Mouse (Mus musculus) lung, postnatal 4 days (tissue): ENCODE data around the gene Ankrd63.

Experiments
- DNase-seq, 2 experiments: peaks; one replicate each; pipeline ENCODE4 v3.0.0; 2021

Gene Ankrd63

DNA sequence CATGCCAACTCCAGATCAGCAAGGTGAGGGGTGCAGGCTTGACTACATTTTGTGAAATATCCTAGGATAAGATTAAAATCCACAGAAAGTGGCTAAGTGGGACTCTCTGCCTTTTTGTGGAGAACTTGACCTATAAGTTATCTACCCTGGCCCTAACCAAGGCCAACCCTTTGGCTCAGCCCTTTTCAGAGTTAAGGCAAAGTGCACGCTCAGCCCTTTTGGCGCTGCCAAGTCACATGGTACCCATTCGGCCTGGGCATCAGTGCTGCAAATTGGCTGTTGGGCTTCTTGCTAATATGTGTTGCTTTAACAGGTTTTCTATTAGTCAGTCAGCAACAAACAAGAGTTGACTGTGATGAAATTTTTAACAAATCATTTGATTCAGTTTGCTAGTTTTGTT lies 16.0 kb downstream of the Ankrd63 start:
- DNase-seq: no peak

- DNase-seq: no peak
These were observed 17.1 kb downstream of the Ankrd63 start for GRCm38 (mm10) chr2:118686693-118687092.

GRCm38 (mm10) chr2:118685088-118685487 lies 18.7 kb downstream of the Ankrd63 start:
- DNase-seq: no peak

- no peak for DNase-seq
These were observed 21.1 kb downstream of the Ankrd63 start for GRCm38 (mm10) chr2:118682544-118683260.

- DNase-seq: no peak
These were observed 22.8 kb downstream of the Ankrd63 start for GRCm38 (mm10) chr2:118680926-118681325.

- no peak for DNase-seq
These were observed 24.2 kb downstream of the Ankrd63 start for GRCm38 (mm10) chr2:118679577-118679976.

- no peak for DNase-seq
These were observed 25.9 kb downstream of the Ankrd63 start for GRCm38 (mm10) chr2:118677817-118678216.

DNA sequence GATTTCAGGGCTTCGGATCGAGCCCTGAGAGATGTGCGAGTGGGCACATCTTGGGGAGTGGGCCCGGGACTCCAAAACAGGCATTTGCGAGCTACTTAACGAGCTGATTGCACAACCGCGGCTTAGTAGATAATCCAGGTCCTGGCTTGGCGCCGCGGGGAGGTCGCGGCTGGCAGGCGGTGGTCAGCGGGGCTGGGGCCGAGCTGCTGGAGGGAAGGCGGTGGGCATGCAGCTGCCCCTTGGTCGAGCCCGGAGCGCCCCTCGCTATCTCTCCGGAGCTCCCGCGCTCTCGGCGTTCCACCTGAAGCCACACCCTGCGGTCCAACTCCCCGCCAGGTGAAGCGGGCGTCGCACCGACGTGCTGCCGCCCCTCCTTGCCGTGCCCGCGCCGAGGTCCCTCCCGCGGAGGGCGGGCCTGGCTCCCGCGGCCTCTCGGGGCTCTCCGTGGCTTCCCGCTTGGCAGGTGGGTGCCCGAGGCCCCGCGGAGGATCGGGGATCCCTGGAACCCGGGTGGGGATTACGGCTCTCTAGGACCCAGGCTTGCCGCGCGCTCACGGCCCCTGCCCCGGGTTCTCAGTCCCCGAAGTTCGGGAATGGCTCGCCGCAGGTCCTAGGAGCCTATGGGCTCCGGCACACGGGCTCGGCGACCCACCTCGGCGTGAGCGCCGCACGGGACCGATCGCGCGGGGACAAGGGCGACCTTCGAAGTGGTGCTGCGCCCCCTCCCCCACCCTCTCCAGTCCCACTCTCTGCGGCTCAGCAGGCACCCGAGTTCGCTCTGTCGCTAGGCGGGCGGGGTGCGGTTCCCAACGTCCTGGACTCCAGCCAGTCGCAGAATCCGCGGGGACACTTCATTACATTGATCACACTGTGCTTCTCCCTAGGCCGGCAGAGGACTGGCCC lies 26.7 kb downstream of the Ankrd63 start:
- peak; percentile 48 to 70 for DNase-seq

DNA sequence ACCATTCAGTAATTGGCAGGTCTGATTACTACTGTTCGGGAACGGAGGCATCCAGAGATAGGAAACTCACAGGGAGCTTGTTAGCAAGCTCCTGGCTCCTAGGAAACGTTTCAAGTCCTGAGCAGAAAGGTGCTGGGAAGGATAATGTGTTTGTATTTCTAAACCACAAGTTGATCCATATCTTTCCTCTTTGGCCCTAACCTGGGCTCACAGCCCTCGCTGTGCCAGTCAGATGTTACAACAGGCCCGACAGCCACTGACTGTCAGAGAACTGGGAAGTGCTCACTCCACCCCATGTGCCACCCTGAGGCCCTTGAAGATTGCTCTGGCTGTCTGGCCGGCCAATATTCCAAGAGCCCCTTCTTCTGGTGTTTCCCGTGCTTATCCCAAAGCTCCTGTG lies 29.3 kb downstream of the Ankrd63 start:
- DNase-seq: no peak

DNA sequence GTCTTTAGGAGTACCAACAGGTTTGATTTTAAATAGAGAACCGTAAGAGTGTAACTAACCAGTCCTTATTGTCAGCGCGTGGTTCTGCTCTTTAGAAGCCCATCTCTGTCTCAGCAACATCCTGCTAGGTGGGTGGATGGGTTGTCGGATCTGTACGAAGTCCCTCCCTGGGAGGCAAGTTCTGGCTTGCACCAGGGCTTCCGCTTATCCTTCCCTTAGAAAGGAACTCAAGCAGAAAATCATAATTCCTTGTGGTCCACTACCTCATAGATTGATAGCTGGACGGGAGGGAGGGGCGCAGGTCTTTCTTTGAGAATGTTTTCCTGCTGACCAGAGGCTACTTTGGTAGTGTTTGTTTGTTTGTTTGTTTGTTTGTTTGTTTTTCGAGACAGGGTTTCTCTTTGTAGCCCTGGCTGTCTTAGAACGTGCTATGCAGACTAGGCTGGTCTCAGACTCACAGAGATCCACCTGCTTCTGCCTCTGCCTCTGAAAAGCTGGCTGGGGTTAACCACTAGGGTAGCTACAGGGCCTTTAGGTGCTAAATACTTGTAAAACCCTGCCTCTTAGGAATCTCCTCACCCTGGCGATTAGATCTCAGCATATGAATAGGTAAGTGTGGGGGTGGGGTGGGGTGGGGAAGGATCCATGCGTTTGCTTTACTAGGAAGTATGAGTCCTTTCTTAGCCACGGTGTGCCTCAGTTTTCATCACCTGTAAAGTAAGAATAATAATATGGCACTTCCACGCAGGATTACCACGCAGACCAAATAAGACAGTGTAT lies 29.9 kb downstream of the Ankrd63 start:
- no peak for DNase-seq

DNA sequence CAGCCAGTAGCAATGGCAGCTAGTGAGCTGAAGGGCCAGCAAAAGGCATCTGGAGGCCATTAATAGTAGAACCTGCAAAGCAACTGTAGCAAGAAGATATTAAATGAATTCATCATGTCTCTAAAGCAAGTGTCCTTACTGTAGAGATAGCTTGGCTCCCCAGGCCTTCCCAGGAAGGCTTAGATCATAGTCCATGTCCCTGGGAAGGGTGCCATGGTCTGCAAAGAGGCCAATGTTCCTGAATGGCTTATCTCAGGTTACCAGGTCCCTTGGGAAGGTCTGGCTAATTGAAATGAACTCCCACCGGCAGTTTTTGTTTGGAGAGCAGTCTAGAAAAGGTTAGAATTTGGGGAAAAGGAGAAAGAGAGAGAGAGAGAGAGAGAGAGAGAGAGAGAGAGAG lies 32.0 kb downstream of the Ankrd63 start:
- no peak for DNase-seq

DNA sequence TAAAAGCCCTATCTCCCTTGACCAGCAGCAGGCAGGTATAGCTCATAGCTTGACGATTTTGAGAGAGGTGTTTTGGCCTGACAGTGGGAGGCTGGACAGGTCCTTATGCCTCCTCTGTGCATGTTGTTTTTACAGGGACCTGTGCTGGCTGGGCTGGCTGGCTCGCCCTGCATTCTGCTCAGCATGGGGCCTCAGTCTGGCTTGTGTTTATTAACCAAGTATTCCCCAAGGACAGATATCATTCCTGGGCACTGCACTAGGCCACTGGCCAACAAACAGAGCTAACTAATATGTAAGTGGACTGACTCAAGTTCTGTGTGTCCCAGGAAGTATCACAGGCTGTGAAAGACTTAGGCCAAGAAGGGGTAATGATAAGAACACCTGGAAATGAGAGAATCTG lies 34.0 kb downstream of the Ankrd63 start:
- no peak for DNase-seq

DNA sequence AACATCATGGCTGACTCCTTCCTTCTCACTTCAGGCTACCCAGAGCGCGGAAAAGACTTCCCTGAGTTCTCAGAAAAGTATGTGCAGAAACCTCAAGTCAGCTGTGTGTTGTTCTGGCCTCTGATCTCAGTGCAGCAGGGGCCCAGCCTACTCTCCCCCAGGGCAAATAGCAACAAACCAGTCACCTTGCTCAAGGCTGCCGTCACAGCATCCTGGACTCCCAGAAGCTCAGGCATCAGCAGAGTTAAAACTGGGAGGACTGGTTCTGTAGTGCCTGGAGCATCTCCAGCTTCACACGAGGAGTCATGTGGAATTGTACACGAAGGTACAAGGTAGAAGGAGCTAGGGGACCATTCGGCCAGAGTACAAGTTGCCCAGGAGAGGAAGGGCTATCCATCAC lies 34.5 kb downstream of the Ankrd63 start:
- DNase-seq: no peak

- no peak for DNase-seq
These were observed 36.6 kb downstream of the Ankrd63 start for GRCm38 (mm10) chr2:118667181-118667580.

DNA sequence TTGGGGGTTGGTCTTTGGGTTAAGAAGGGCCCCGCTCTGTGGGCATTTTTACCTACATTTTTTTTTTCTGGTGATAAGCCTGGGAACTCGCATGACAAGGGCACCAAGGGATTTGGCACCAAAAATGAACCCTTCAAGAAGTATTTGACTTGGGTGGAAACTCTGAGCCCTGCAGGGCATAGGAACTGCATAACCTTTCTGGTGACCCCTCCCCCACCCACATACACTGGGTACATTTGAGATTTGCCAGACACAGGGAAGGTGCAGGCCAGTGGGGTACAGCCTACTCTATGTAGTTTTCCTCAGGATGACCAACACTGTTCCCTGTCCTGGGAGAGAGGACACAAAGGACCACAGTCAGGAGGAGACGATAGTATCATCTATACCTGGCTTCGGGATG lies 38.1 kb downstream of the Ankrd63 start:
- no peak for DNase-seq

- DNase-seq: peak; percentile 30 to 55
These were observed 38.7 kb downstream of the Ankrd63 start for GRCm38 (mm10) chr2:118664975-118665516.

GRCm38 (mm10) chr2:118663804-118664766 lies 39.7 kb downstream of the Ankrd63 start:
- DNase-seq: peak; percentile 28 to 46

DNA sequence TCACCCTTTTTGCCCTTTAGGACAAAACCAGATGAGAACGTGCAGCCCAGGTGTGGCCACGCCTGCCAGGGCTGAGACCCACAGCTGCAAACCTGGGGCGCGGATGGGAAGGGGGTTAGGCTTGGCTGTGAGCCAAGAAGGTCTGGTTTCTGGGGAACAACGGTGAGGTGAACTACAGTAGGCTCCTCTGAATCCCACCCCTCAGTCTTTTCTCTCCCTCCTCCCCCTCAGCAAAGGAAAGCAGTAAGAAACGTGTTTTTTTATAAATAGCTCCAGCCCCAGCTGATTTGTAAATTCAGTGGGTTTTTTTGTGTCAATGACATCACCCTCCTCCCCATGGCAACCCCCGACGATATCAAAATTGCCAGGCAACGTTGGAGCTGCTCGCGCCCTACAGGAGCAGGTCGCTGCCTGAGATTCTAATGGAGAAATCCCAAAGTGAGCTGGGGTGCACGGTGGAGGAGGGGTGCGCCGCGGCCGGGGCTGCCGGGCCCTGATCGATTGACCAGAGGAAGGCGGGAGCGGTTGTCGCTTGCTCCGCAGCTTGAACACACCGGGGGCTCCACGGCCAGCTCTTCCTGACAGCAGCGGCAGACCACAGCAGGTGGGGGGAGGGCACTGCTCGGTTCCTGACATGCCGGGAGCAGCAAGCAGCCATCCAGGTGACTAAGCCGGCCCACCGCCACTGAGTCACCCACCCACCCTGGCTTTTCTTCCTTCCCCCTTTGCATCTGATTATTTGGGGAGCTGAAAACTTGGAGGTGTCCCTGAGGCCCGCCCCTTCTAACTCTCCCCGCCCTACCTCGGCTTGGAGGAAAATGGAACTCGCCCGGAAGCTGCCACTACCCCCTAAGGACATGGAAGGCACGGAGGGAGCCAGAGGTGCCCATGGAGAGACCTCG lies 40.6 kb downstream of the Ankrd63 start, which contains the start of gene Pak6:
Gene Pak6, plus strand, starts transcription at position 402 of the 902 bp plus-strand sequence.
- DNase-seq: peak in 1 of 2 experiments; percentile 15

GRCm38 (mm10) chr2:118661891-118662290 lies 41.9 kb downstream of the Ankrd63 start:
- DNase-seq: no peak

GRCm38 (mm10) chr2:118659998-118660452 lies 43.7 kb downstream of the Ankrd63 start:
- DNase-seq: peak; percentile 38 to 62
